Mouse (Mus musculus) adrenal gland, postnatal 25 days (tissue): ENCODE measurements at regions not wholly inside any gene's neighbourhood (a gene's known extent, or its start where the extent isn't known, plus 50 kb on each side); places are given as distances from the start of the nearest gene placed in this dataset.

Source experiments
- DNase-seq: peaks from one replicate; pipeline ENCODE4 v3.0.0; 2021; ENCODE audit warnings: mixed read lengths
- microRNA-seq, 2 experiments: library from miRNA; unstranded; fragments of <30 nt; microRNA quantifications; one replicate each; pipeline ENCODE4 v1.2.0; 2021

GRCm38 (mm10) chr1:136784178-136784577 lies 159.5 kb downstream of the Zfp281 start:
- no peak for DNase-seq

DNA sequence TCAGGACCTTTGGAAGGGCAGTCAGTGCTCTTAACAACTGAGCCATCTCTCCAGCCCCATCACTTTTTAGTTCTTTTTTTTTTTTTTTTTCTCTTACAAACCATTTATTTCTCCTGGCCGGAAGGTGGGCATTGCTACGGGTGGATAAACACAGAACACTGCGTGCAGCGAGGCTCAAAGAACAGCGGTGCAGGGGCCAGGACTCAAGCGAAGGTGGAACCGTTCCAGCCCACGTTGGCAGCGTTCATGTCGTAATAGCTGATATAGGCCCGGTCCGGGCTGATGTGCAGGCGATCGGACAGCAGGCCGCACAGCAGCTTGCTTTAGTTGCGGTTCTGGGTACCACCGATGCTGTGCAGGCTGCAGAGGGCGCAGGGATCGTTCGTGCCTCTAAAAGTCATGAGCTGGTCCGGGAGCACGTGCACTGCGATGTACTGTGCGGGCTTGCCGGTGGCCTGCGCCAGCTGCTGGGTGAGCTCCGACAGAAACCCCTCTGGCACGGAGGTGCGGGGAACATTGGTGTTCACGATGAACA lies 164.3 kb downstream of the Zfp281 start:
- DNase-seq: no peak

DNA sequence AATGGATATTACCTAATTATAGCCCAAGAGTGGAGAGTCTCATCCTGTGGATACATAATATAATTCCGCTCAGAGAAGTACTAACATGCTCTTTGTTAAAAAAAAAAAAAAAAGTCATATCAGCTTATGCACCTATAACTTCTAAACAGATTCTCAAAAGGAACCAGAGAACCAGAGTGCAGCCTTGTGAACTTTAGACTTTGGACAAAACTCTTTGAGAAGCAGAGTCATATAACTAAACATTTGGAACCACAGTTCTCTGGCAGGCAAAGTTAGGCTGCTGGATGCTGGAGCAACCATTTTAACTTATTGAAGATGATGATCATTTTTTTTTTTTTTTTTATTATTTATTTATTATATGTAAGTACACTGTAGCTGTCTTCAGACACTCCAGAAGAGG lies 166.9 kb downstream of the Zfp281 start:
- DNase-seq: no peak

Small RNAs in the stretch of these regions (microRNA-seq; reads per million reads assigned to microRNA genes)
- gene Gm22132: 0 reads per million in 2 experiments
